Mouse (Mus musculus): ENCODE results near the gene Asb10.

DNA sequence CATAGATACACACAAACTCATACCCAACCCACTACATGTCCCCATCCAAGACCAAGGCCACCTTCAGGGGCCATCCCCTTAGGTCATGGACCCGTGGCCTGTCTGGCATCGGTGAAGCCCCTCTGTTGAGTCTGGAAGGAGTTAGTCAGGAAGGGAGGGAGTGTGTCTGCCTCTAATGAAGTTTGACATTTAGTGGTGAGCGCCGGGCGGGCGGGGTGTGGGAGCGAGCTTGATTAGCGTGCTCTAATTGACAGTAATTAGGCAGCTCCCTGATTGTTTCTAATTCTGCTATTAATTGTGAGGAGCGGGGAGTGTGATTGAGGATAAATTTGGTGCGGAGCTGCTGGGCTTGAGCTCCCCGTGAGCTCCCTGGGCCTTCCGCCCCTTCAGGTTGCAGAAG is 43.3 kb downstream of the Asb10 start:
- TF ChIP-seq ZNF384 (IDR thresholded peaks at IDR 0.05; ENCODE audit: low read depth, low read length) (no peak), HCFC1 (IDR thresholded peaks at IDR 0.05; ENCODE audit: borderline replicate concordance, insufficient read depth, low read length) (no peak), MAFK (IDR thresholded peaks at IDR 0.05; ENCODE audit: insufficient read depth, low read depth, low read length) (no peak)
